Mouse (Mus musculus) MN1 (cell line): ENCODE measurements around the gene Ppp1r32.
A peak's percentile ranks its signal among the peaks of the same experiment; 100 is the strongest.

Experiments used
- DNase-seq: peaks from one replicate; pipeline ENCODE4 v3.0.0-alpha.2; 2016; ENCODE audit warnings: low spot score

The Ppp1r32 gene

DNA sequence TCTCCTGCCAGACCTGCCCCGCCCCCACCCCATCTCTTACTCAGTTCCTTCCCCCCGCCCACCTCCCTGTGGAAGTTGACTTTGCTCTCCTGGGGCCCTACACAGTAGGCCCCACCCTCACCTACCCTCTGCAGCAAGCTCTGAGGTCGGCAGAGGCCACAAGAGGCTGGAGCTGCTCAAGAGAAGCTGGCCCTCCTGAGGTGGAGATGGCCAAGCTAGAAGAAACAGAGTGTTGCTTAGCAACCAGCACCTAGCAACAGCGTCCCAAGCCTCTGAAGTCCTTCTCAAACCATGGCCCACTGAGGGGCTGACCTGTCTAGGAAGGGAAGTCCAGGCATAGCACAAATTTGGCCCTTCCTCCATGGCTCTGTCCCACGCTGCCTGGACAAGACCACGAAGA is at the start of gene Ppp1r32:
Gene Ppp1r32 (minus strand): TSS at position 226 of the 400 bp plus-strand sequence.
- DNase-seq: peak; percentile 78

DNA sequence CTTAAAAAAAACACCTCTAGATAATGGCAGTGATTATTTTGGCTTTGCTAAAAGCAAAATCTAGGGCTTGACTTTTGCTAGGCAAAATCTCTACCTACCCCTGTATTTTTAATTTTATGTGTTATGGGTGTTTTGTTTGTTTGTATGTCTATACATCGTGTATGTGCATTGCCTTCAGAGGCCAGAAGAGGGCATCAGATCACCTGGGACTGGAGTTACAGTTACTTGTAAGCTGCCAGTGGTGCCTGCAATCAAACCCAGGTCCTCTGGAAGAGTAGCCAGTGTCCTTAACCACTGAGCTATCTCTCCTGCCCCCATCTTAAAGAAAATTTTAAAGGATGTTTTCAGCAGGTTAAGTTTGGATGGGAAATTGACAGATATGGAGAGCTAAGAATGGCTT is 47.4 kb upstream of the Ppp1r32 start:
- DNase-seq: no peak

- peak; percentile 71 for DNase-seq
Measured at GRCm38 (mm10) chr19:10525910-10526309, 43.2 kb upstream of the Ppp1r32 start, which contains the start of gene Sdhaf2. Gene Sdhaf2, minus strand, starts transcription at chr19:10526142.

GRCm38 (mm10) chr19:10525106-10525901 is 42.6 kb upstream of the Ppp1r32 start, which contains the start of gene Cpsf7:
Gene Cpsf7, plus strand, starts transcription at chr19:10525266.
- DNase-seq: peak; percentile 88

DNA sequence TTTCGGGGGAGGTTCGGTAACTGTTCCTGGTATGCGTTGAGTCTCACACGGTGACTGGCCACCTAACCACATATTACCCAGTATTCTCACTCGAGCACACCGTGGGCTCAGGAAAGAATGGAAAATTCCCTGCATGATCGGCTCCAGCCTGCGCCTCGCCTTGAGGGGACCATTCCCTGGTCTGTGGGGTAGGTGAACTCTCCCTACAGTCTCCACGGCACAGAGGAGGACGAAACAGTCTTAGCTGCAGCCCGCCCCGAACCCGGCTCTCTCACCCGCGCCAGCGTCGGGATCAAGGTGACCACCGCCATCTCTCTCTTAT is 42.0 kb upstream of the Ppp1r32 start:
- DNase-seq: no peak

DNA sequence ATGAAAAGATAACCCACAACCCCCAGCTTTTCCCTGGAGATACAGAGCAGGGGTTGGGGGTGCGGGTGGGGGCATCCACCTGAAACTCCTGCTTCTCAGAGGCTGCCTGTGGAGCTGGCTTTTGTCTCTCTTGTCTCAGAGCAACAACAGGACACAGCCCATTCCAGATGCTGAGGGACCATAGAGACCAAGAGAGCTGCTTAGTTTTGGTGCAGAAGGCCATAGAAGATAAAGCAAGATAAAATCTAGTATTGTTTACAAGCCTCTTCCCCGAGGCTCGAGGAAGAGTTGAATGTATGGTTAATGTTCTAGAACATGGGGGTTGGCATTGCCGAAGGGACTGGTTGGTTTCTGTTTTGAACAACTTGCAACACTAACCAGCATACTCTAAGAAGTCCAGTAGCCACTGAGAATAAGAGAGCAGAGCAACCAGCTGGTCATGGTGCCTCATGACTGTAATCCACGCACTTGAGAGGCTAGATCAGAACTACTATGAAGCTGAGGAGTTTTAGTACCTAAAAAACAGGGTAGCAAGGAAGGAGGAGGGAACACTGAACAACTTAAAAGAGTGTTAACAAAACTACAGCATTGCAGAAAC is 40.9 kb upstream of the Ppp1r32 start:
- DNase-seq: peak; percentile 7

GRCm38 (mm10) chr19:10521926-10522325 is 39.2 kb upstream of the Ppp1r32 start:
- no peak for DNase-seq

GRCm38 (mm10) chr19:10520355-10520754 is 37.6 kb upstream of the Ppp1r32 start:
- peak; percentile 38 for DNase-seq

GRCm38 (mm10) chr19:10510759-10511330 is 28.1 kb upstream of the Ppp1r32 start:
- no peak for DNase-seq

GRCm38 (mm10) chr19:10502571-10502970 is 19.8 kb upstream of the Ppp1r32 start:
- peak; percentile 53 for DNase-seq

DNA sequence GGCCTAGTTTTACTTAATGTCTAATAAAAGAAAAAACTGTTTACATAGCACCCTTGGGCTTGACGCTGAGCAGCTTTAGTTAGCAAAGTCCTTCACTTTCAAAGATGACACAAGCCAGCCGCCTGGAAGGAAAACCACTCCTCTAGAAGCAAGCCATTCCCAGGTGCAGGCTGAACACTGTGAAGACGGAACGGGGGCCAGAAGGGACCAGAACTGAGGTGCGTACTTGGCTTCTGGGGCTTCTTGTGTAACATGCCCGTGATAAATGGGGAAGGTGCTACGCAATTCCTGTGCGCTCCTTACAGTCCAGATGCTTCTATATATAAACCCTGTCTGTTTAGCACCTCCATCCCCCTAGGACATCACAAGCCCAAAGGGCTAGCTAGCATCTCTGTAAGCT is 17.9 kb upstream of the Ppp1r32 start:
- DNase-seq: no peak

DNA sequence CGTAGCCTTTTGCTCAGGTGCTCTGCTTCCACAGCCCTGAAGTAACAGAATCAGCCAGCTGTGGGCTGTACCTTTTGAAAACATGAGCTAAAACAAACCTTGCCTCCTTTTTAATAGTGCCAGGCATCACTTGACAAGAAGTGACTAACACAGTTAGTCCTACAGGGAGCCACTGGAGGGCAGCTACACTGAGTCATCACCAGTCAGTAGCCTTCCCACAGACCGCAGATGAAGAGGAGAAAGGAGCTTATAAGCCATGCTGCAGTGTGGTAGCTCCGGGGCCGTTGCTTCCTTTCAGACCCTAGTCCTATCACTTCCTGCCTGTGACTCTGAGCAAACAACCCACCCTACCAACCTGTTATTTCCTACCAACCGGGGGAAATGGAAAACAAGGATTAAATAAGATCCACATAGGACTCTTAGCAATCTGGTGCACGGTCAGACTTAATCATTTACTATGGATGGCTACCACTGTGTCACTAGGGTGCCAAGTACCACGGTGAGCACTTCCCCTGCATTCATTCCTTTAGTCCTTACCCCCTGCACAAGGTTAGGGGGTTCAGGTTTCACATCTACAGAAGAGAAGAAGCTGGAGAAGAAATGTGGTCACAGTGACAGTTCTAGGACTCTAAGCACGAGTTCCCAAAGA is 14.9 kb upstream of the Ppp1r32 start:
- peak; percentile 44 for DNase-seq

DNA sequence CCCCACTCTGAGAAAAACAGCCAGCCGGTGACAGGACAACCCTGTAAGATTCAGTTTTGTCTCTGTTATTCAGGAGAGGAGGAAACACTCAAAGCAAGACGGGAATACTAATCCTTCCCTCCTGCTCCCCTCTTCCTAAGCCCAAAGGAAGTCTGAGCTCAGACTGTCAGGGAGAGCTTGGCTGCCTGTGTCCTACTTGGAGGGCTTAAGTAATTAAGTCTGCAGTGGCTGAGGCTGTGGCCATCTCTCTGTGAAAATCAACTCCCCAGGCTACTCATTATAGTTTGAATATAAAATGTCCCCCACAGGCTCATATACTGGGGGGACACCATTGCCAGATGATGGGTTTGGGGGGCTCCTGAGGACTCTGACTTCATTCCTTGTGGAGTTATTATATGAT is 14.2 kb upstream of the Ppp1r32 start:
- DNase-seq: no peak

DNA sequence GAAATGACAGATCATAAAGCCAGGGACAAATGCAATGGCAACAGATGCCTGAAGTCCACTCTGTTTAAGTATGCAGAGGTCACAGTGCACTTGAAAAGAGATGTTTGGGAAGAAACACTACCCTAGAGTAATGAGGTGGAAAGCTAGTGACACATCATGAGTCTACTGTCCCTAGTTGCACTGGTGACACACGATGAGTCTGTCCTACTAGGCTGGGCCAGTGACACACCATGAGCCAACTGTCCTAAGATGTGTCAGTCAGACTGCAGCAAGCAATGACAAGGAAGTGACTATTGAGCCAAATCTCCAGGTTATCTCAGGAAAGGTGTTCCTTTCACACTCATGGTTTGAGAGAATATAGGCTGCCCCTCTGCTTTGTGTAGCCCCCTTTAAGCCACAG is 12.9 kb upstream of the Ppp1r32 start:
- no peak for DNase-seq

DNA sequence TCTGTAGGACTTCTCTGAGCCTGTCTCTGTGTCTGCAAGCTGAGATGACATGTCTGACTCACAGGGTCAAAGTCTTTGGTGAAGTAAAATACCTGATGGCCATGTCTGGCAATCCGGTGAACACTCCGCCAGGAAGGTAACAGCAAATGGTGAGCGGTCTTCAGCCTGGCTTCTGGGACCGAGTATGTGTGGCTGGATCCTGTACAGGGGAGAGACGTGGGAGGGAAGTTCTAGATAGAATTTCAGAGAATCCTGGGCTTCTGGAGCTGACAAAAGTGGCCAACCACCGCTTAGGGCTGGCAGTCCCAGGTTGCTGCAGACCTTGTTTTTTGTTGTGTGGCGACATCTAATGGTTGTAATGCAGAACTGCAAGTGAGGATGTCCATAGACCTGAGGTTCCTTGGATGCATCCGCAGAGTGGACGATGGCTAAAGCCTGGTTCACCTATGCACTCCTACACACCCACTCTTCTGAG is 3.6 kb upstream of the Ppp1r32 start:
- peak; percentile 71 for DNase-seq

DNA sequence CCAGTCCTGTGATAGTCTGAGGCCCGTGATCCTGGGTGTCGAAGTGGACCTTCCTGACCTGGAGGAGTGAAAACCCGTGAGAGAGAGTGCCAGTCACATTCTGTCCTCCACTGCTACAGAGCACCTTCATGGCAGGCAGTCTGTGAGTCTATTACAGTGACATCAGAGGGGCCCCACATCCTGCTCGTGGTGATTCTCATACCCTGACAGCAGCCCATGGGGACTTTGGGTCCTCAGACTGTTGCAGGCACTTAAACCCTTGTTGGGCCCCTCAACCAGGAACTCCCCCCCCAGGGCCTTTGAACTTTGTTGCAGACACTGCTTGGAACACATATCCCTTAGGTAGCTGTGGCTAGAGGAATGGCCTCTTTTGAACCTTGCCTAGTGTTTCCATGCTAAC is 3.2 kb downstream of the Ppp1r32 start:
- no peak for DNase-seq

- DNase-seq: no peak
Measured at GRCm38 (mm10) chr19:10473779-10474178, 8.9 kb downstream of the Ppp1r32 start.

GRCm38 (mm10) chr19:10472958-10473357 is 9.8 kb downstream of the Ppp1r32 start:
- no peak for DNase-seq

GRCm38 (mm10) chr19:10469171-10469658 is 13.5 kb downstream of the Ppp1r32 start:
- peak; percentile 73 for DNase-seq

DNA sequence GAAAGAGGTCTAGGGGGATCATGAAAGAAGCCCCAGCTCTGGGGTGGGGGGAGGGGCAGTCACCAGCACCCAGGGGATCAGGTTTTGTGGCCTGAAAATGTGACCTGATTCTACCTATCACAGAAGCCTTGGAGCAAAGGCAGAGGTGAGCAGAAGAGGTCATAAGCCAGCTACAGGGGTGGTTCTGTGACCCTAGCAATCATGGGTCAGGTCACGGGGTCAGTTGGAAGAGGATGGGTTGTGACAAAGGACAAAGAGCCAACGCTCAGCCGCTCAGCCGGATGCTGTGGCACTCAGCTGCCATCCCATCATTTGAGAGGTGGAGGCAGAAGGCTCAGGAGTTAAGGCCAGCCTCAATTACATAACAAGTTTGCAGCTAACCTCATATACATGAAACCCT is 18.3 kb downstream of the Ppp1r32 start:
- DNase-seq: no peak

- no peak for DNase-seq
Measured at GRCm38 (mm10) chr19:10461584-10461983, 21.1 kb downstream of the Ppp1r32 start.

DNA sequence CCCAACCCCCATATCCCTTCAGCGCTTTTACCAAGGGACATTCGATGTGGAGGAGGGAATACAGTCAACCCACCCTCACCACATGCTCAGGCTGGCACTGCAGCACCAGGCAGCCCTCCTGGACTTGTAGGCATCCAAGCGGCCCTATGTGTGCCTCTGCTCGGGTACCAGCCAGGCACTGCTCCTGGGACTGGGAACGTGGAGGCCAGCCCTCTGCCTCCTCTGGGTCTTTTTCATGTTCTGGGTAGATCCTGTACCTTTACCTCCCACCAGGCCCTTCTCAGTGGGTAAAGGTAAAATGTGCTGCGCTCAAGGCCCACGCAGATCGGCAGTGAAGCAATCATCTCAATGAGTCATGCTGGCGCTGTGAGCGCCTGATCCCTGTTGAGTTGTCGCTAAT is 22.8 kb downstream of the Ppp1r32 start:
- no peak for DNase-seq
